Mouse (Mus musculus): ENCODE measurements at regions not wholly inside any gene's neighbourhood (a gene's known extent, or its start where the extent isn't known, plus 50 kb on each side); places are given as distances from the start of the nearest gene placed in this dataset.

DNA sequence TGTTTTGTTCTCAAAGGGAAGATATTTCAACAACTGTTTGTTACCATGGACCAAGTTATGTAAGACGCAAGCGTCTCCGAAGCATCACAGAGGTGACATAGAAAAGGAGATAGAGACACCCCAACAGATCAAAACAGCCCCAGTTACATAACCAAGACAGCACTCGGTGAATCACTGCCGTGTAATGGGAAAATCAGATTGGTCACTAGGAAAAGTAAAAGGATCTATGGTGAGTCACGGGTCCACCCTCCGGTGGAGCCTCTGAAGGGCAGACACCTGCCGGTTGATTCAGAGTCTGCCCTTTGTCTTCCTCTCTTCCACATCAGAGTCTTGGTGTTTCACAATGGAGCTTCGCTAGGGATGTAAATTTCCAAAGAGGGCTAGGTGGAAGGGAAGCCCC, 62.9 kb upstream of the Odc1 start:
- no peak overlapping the region for H3K27ac ChIP-seq
- no peak overlapping the region for H3K4me3 ChIP-seq
- intact Hi-C loops (cut with DNase I) = no loop called here
- no peak for TF ChIP-seq CTCF (IDR thresholded peaks at IDR 0.05)
- no peak for DNase-seq

GRCm38 (mm10) chr12:17482196-17482595, 62.4 kb upstream of the Odc1 start:
- intact Hi-C loops (cut with DNase I) = no loop called here

DNA sequence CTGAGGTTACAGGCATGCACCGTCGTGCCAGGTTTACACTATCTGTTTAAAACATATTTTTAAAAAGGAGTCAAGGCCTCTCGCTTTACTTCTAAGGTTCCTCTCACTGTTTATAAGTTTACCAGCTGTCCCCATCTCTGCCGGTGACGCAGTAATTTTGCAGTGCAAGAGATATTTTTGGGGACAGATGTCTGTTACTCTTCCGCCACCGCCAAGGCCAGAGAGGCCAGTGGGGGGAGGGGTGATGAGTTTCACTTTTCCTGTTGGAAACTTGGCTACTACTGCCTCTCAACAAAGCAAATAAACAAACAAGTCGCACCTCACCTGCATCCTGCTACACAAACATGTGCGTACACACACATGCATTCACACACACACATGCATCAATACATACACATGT, 60.1 kb upstream of the Odc1 start:
- peak; percentile 75 for DNase-seq
- no peak for TF ChIP-seq CTCF (IDR thresholded peaks at IDR 0.05)
- no peak overlapping the region for H3K4me3 ChIP-seq
- peak overlapping the region; percentile 83 for H3K27ac ChIP-seq
- intact Hi-C loops (cut with DNase I) = loop anchor here (2.0 kb wide), 1 partner anchor 60 kb away; the partner anchor contains the start of gene Odc1

More at GRCm38 (mm10) chr12:17482196-17482595, 62.4 kb upstream of the Odc1 start:
- TF ChIP-seq CTCF (IDR thresholded peaks at IDR 0.05) = no peak
- Histone ChIP-seq H3K27ac (no peak overlapping the region), H3K4me3 (no peak overlapping the region)
- DNase-seq = no peak

GRCm38 (mm10) chr12:17486062-17486770, 58.4 kb upstream of the Odc1 start:
- H3K4me3 ChIP-seq = no peak overlapping the region
- TF ChIP-seq CTCF (IDR thresholded peaks at IDR 0.05) = no peak
- intact Hi-C loops (cut with DNase I) = no loop called here
- no peak for DNase-seq
- no peak overlapping the region for H3K27ac ChIP-seq

GRCm38 (mm10) chr12:17487336-17487735, 57.3 kb upstream of the Odc1 start:
- H3K27ac ChIP-seq = no peak overlapping the region
- intact Hi-C loops (cut with DNase I) = no loop called here
- H3K4me3 ChIP-seq = no peak overlapping the region
- no peak for DNase-seq
- TF ChIP-seq CTCF (IDR thresholded peaks at IDR 0.05) = no peak

DNA sequence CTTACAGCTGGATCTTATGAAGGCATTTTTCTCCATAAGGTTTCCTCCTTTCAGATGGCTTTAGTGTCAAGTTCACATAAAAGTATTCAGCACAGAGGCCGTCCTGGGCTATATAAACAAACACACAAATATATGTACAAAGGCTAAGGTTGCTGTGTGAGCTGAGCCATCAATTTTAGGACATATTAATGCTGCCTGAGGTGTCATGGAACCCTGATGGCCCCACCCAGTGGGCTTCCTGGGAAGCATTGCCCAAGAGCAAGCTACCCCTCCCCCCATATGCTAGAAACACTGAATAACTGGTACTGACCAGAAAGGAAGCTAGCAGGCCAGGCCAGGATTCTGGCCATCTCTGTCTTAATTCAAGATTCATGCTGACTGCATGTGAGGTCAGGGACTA, 56.4 kb upstream of the Odc1 start:
- intact Hi-C loops (cut with DNase I) = no loop called here

DNA sequence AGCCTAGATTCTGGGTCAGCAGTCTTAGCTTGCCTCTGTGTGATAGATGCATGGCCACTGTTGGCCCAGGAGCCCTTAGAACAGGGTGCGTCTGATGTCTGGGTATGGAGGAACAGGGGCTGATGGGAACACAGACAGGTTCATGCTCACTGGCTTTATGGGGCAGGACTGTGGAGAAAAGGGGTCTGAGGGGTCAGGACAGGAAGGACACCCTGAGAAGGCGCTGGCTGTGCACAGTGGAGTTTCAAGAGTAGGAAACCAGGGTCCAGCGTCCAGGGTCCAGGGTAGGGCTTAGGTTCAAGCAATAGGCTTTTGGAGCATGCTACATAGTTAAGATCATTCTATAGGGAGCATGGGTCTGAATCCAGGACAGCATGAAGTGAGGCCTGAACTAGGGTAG, 54.6 kb upstream of the Odc1 start:
- no peak for TF ChIP-seq CTCF (IDR thresholded peaks at IDR 0.05)
- intact Hi-C loops (cut with DNase I) = no loop called here
- DNase-seq = no peak
- H3K27ac ChIP-seq = no peak overlapping the region
- no peak overlapping the region for H3K4me3 ChIP-seq

More for the DNA sequence above, 56.4 kb upstream of the Odc1 start:
- Histone ChIP-seq H3K4me3 (no peak overlapping the region), H3K27ac (no peak overlapping the region)
- TF ChIP-seq CTCF (IDR thresholded peaks at IDR 0.05) = no peak
- DNase-seq = no peak

DNA sequence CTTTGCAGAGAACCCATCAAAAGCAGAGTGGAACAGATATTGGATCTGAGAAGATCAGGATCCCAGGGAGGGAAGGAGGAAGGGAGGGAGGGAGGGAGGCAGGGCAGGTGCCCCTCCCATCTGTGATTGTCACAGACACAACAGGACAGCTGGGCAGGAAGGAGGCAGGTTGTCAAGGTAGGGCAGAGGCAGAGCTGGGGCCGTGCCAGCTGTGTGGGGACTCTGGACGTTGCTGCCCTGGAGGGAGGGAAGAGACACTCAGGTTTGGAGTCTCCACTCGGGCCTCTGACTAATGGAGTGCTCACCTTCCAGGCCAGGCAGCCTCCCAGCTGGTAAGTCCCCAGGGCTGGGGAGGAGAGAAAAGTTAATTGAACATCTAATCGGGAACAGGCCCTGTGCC, 52.0 kb upstream of the Odc1 start:
- no peak for DNase-seq
- intact Hi-C loops (cut with DNase I) = no loop called here
- no peak for TF ChIP-seq CTCF (IDR thresholded peaks at IDR 0.05)
- H3K4me3 ChIP-seq = no peak overlapping the region
- no peak overlapping the region for H3K27ac ChIP-seq

DNA sequence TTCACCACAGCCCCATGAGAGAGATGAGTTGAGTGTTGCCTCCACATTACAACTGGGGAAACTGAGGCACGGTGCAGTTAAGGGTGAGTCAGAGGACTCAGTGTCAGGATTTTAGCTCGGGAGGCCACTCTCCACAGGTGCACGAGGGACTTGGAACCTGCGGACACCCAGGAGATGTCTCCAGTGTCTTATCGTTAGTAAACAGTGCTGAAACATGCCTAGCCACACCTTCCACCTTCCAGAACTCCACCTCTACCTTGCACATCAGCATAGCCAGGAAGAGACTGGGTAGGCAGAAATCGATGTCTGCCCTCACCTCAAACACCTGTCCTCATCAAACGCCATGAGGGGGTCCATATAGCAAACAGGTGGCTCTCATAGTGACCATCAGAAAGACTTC, 51.5 kb upstream of the Odc1 start:
- H3K4me3 ChIP-seq = no peak overlapping the region
- DNase-seq = no peak
- TF ChIP-seq CTCF (IDR thresholded peaks at IDR 0.05) = no peak
- no peak overlapping the region for H3K27ac ChIP-seq
- intact Hi-C loops (cut with DNase I) = no loop called here

DNA sequence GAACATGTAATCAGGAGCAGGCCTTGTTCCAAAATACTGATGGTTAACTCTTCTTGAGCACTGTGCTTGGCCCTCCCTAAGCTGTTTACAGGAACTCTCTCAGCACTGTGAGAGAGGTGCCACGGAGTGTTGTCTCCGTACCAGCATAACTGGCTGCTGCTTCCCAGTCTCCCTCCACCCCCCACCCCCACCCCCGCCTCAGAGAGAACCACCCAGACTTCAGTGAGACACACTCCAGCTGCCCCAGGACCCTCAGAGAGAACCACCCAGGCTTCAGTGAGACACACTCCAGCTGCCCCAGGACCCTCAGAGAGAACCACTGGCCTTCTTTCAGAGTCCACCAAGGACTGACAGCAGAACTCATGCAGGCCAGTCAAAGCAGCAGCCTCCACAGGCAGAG, 50.8 kb upstream of the Odc1 start:
- DNase-seq = no peak
- intact Hi-C loops (cut with DNase I) = no loop called here
- TF ChIP-seq CTCF (IDR thresholded peaks at IDR 0.05) = no peak
- Histone ChIP-seq H3K4me3 (no peak overlapping the region), H3K27ac (no peak overlapping the region)

Data from gastrocnemius, adult 2 months (tissue).